Mouse (Mus musculus) CH12.LX (cell line): ENCODE data around the gene Tmem8b.

ENCODE experiments used
- CHD1 ChIP-seq: IDR thresholded peaks from 2 replicates; pipeline ENCODE4 v1.6.1; 2012; ENCODE audit warnings: low read depth, low read length, improper control_type of control experiment, inconsistent platforms
- CTCF ChIP-seq, 2 experiments: IDR thresholded peaks in 1 of 2; conservative IDR thresholded peaks in 1 of 2; 2 replicates each; pipeline ENCODE4 v1.5.1; 2011 to 2012; ENCODE audit warnings: low read depth in 2 of 2, low read length in 2 of 2, improper control_type of control experiment in 1 of 2, inconsistent platforms in 1 of 2, mild to moderate bottlenecking in 1 of 2, moderate library complexity in 1 of 2
- HCFC1 ChIP-seq: IDR thresholded peaks from 2 replicates; pipeline ENCODE4 v1.6.1; 2012; ENCODE audit warnings: low read depth, mild to moderate bottlenecking, inconsistent platforms, low read length, improper control_type of control experiment
- KAT2A ChIP-seq: IDR thresholded peaks from 2 replicates; pipeline ENCODE4 v1.6.1; 2012; ENCODE audit warnings: low read length, improper control_type of control experiment, inconsistent platforms; ENCODE audit not compliant: insufficient replicate concordance
- ZMIZ1 ChIP-seq: IDR thresholded peaks from 2 replicates; pipeline ENCODE4 v1.6.1; 2012; ENCODE audit warnings: low read depth, mild to moderate bottlenecking, inconsistent platforms, low read length, improper control_type of control experiment

DNA sequence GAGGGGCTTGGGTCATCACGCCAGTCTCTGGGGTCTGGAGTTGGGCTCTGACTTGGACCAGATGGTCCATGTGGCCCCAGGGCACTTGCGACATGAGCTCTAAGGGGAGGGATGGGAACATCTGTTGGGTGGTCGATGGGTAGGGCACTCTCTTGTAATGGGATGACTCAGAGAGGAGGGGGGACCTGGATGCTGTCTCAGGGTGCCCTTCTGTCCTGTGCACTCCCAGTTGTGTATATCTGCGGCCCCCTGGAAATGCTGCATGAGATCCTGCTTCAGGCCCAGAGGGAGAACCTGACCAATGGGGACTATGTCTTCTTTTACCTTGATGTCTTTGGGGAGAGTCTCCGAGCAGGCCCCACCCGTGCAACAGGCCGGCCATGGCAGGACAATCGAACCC, 35.5 kb upstream of the Tmem8b start:
- TF ChIP-seq HCFC1 (no peak), CHD1 (no peak), CTCF (conservative IDR thresholded peaks at IDR 0.05 in 1 of 2, IDR thresholded peaks at IDR 0.05 in 1 of 2; ENCODE audit: low read depth in 2 of 2, low read length in 2 of 2) (no peak), KAT2A (no peak), ZMIZ1 (no peak)
